Mouse (Mus musculus) gastrocnemius, adult 8-10 months (tissue): ENCODE measurements around the gene 6720489N17Rik. TPM values are rescaled to one million over a fixed set of nuclear protein-coding genes. Genes with fewer than 3 reads are reported as not detected.
"Not testable (repeated sequence)": the region's sequence is repeated elsewhere in the genome, so short reads cannot be mapped to it uniquely, and the experiment has no call there.

ENCODE experiments used
- DNase-seq, 2 experiments: peaks; one replicate each; pipeline ENCODE4 v3.0.0; 2022; ENCODE audit warnings: low spot score in 2 of 2
- microRNA-seq: library from miRNA; unstranded; fragments of <30 nt; microRNA quantifications from one replicate; pipeline ENCODE4 v1.2.0, GENCODE M21; 2022
- total RNA-seq, 4 experiments: library from RNA; stranded (reverse); gene quantifications; 2 replicates each; pipeline ENCODE4 v1.2.4; 2022

The 6720489N17Rik gene
- total RNA-seq = 1 to 10 TPM in 3 of 4 experiments, under 1 TPM in 1; 0.56 to 1.3 (median 1.2) TPM

- peak; percentile 48 to 53 for DNase-seq
Measured at GRCm38 (mm10) chr13:62623577-62624276, at the start of gene 6720489N17Rik. Gene 6720489N17Rik (minus strand): TSS chr13:62624182.

- DNase-seq = no peak
Measured at GRCm38 (mm10) chr13:62653369-62653743, 29.4 kb upstream of the 6720489N17Rik start.

GRCm38 (mm10) chr13:62652681-62653368 is 28.8 kb upstream of the 6720489N17Rik start:
- DNase-seq = peak; percentile 32 to 33

- DNase-seq = not testable (repeated sequence)
Measured at GRCm38 (mm10) chr13:62627071-62627470, 3.1 kb upstream of the 6720489N17Rik start.

DNA sequence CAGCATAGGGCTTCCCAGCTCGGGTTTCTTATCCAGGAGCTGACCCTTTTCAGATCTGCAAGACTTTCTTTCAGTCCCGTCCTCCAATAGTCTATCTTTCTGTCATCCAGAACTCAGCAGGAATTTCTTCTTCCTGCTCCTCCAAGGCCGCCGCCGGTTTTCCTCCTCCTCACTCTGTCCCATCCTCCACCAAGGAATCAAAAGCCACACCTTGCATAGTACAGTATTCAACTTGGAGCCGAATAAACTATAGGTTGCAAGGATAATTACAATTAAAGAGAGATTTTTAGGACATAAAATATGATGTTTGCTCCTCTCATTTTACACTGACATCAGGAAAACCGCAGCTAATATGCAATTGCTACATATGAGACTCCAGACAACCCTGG is 289 bp upstream of the 6720489N17Rik start:
- not testable (repeated sequence) for DNase-seq

- DNase-seq = not testable (repeated sequence)
Measured at GRCm38 (mm10) chr13:62617449-62617848, 6.5 kb downstream of the 6720489N17Rik start.

DNA sequence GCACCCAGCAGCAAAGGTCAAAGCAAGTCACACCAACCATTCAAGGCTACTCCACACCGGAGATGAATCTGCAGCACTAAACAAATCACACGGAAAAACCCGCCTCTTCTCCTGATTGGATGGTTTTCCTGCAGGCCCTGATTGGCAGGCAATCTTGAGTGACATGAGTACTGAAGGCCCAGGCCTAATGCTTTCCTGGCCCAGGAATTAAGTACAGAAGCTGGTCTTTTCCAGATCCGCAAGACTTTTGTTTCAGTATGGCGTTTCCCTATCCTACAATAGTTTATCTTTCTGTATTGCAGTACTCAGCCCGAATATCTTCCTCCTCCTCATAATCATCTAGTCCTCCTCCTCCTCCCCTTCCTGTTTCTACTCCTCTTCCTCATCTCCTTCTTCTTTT is 52.9 kb downstream of the 6720489N17Rik start, which contains the start of gene Zfp934:
Gene Zfp934 (minus strand): TSS at position 101 of the 400 bp plus-strand sequence.
- not testable (repeated sequence) for DNase-seq

DNA sequence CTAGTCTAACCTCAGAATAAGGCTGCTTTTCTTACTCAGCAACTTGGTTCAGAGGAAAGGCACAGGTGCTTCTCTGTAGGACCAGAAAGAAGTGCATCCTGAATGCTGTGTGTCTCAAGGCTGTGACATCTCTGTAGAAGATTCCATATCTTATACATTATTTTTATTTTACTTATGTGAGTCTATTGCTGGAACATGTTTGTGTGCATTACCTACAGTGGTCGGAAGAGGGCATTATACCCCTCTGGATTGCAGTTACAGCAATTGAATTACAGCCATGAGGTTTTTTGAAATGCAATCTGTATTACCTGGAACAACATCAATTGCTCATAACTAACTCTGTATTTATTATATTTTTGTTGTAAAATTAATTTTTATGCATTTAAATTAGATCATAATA is 62.3 kb downstream of the 6720489N17Rik start:
- DNase-seq = not testable (repeated sequence)

DNA sequence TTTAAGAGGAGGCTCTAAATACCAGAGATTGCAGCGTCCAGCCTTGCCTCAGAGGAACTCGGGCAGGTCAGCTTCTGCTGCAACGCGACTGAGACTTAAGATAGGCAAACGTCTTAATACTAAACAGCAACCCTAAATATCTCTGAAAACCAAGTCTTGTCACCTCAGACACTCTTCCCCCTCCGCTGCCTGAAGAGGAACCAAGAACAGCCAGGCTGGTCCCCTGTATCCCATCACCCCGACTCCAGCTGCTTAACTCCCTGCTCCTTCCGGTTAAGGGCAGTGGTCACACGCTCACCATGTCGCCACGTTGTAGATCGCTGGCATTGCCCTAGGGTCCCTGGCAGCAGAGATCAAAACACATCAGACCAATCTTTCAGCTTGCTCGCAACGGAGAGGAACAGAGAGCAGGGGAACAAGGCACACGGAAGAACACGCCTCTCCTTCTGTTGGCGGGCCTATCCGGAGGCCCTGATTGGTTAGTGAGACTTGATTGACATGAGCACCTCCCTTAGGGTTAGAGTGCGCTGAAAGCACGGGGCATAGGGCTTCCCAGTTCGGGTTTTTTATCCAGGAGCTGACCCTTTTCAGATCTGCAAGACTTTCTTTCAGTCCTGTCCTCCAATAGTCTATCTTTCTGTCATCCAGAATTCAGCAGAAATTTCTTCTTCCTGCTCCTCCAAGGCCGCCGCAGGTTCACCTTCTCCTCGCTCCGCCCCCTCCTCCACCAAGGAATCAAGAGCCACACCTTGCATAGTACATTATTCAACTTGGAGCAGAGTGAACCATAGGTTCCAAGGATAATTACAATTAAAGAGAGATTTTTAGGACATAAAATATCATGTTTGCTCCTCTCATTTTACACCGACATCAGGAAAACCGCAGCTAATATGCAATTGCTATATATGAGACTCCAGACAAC is 65.5 kb downstream of the 6720489N17Rik start, which contains the start of gene Zfp935:
Gene Zfp935 (minus strand): TSS at position 323 of the 922 bp plus-strand sequence.
- peak; percentile 36 to 50 for DNase-seq

Small RNA genes within 50 kb of the gene (microRNA-seq; reads per million reads assigned to microRNA genes)
- gene Gm24020 = not detected

Other genes with a start within 250 kb of the 6720489N17Rik start
- gene Gm3604, start 241.0 kb downstream of the 6720489N17Rik start, total RNA-seq = under 1 TPM; 0.21 to 0.74 (median 0.31) TPM
- gene Gm49359, start 157.3 kb downstream of the 6720489N17Rik start, total RNA-seq = 1 to 10 TPM; 3.6 to 5.5 (median 4.8) TPM
- gene Zfp935, start 65.7 kb downstream of the 6720489N17Rik start, total RNA-seq = 1 to 10 TPM in 1 of 4 experiments, under 1 TPM in 2, not detected in 1; 0.40 to 1.2 (median 0.40) TPM
- 1 to 10 TPM; 1.4 to 3.6 (median 3.0) TPM for gene Zfp934, start 53.0 kb downstream of the 6720489N17Rik start, total RNA-seq
- gene Platr25, start 136.5 kb upstream of the 6720489N17Rik start, total RNA-seq = 1 to 10 TPM in 3 of 4 experiments, under 1 TPM in 1; 0.48 to 2.1 (median 1.6) TPM
- under 1 TPM; 0.22 to 0.60 (median 0.44) TPM for gene Gm5141, start 161.6 kb upstream of the 6720489N17Rik start, total RNA-seq
- 100 to 1,000 TPM in 1 of 4 experiments, 10 to 100 TPM in 3; 29.0 to 122 (median 55.0) TPM for gene Fbp2, start 234.2 kb upstream of the 6720489N17Rik start, total RNA-seq